11 mouse cellular contexts compared by ENCODE assay signal in the genomic region with DNA sequence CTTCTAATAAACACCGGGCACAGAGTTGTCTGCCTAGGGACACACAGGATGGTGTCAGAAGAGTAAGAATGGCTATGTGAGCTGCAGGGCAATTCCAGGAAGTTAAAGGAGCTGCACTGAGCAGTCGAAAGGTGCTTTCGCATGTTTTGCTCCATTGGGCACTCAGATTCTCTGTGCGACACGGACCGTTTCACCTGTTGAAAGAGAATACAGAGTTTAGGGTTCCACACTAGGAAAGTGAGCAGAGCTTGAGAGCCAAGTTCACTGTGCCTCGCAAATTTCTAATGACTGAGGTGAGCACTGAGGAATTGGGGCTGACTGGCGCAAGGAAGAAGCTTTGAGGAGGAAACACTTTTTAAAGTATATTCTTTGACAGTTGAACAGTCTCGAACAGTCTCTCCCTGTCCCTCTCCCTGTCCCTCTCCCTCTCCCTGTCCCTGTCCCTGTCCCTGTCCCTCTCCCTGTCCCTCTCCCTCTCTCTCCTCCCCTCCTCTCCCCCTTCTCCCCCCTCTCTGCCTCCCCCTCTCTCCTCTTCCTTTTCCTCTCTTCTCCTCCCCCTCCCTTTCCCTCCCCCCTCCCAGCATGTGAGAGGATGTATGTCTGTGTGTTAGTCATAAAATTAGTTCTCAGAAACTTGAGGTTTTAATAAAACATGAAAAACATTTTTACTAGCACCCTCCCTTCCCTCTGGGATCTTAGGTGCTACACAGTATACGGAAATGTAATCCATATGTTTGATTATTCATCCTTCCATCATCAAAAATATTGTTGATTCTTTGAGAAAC. TPM values are rescaled to one million over a fixed set of nuclear protein-coding genes. Genes with fewer than 3 reads are reported as not detected.
DNase-seq lines count a peak whose midpoint lies in the region; ATAC-seq and TF ChIP-seq lines count a peak whose summit lies in the region.
"Had no signal": no experiment of that assay in that cellular context is flagged by ENCODE, and none has a peak within 500 bp of the region (broad histone marks: within the 10 kb centered on the region; RNA-seq: fewer than 3 reads in every experiment).

No protein-coding gene starts in this region.

- no peaks in the 10 kb centered on the region; the same call in 1 of the 2 replicates for H3K9me3 ChIP-seq in kidney, embryonic 14.5 days (ENCODE audit: control insufficient read depth, low read length)
- peaks cover 1% of the 10 kb centered on the region for H3K9me3 ChIP-seq in embryonic facial prominence, embryonic 13.5 days
- H3K9me3 ChIP-seq: hindbrain, embryonic 15.5 days; neural tube, embryonic 12.5 days had no signal

- H3K4me1 ChIP-seq in kidney, embryonic 14.5 days (ENCODE audit: control insufficient read depth, insufficient read depth, low read length): peaks cover 24% of the 10 kb centered on the region; the same call in 1 of the 2 replicates
- peaks cover 35% of the 10 kb centered on the region for H3K4me1 ChIP-seq in embryonic facial prominence, embryonic 13.5 days

- 0 out of 2 replicates have a peak overlapping the region, but pooled peaks have one; percentile 4 for H3K4me2 ChIP-seq in kidney, embryonic 14.5 days (replicated peaks; ENCODE audit: low read depth, low read length)
- peak overlapping the region; percentile 47; the same call in 1 of the 2 replicates for H3K4me2 ChIP-seq in embryonic facial prominence, embryonic 13.5 days
- H3K4me2 ChIP-seq in myocyte (ENCODE audit: low read depth): peak overlapping the region; percentile 90

- TF ChIP-seq POLR2A in myocyte (IDR thresholded peaks at IDR 0.05; ENCODE audit: insufficient read length, low read depth): no peak

- H3K27ac ChIP-seq in kidney, embryonic 14.5 days (ENCODE audit: low read depth, low read length): peak overlapping the region; percentile 59
- H3K27ac ChIP-seq in embryonic facial prominence, embryonic 13.5 days: peak overlapping the region; percentile 34
- H3K27ac ChIP-seq: hindbrain, embryonic 15.5 days; neural tube, embryonic 12.5 days had no signal

- no peaks in the 10 kb centered on the region for H3K79me2 ChIP-seq in myocyte (ENCODE audit: control insufficient read depth, insufficient read depth)

- no peak overlapping the region for H3K4me3 ChIP-seq in kidney, embryonic 14.5 days (ENCODE audit: low read length)
- no peak overlapping the region for H3K4me3 ChIP-seq in embryonic facial prominence, embryonic 13.5 days
- no peak overlapping the region for H3K4me3 ChIP-seq in myocyte
- H3K4me3 ChIP-seq: hindbrain, embryonic 15.5 days; neural tube, embryonic 12.5 days had no signal

- 32% methylated on average over 10 of the region's 10 CpGs for WGBS in kidney, embryonic 14.5 days
- 46% methylated on average over 10 of the region's 10 CpGs for WGBS in embryonic facial prominence, embryonic 13.5 days

- no peak overlapping the region for H3K9ac ChIP-seq in kidney, embryonic 14.5 days (ENCODE audit: low read depth, low read length)
- no peak overlapping the region for H3K9ac ChIP-seq in embryonic facial prominence, embryonic 13.5 days
- H3K9ac ChIP-seq: neural tube, embryonic 12.5 days had no signal

- no peaks in the 10 kb centered on the region for H3K27me3 ChIP-seq in kidney, embryonic 14.5 days (ENCODE audit: control insufficient read depth, insufficient read depth, low read length)
- H3K27me3 ChIP-seq in embryonic facial prominence, embryonic 13.5 days: no peaks in the 10 kb centered on the region
- H3K27me3 ChIP-seq in myocyte (ENCODE audit: control insufficient read depth, insufficient read depth, insufficient read length): no peaks in the 10 kb centered on the region
- H3K27me3 ChIP-seq: hindbrain, embryonic 15.5 days; neural tube, embryonic 12.5 days had no signal

- H3ac ChIP-seq in myocyte (ENCODE audit: control insufficient read depth, insufficient read length): no peak overlapping the region

- DNase-seq in kidney, postnatal 25 days: no peak
- peak; percentile 54 for DNase-seq in CD4-positive, CD25-positive, alpha-beta regulatory T cell, adult 2 months (ENCODE audit: low read depth, low spot score)
- no peak for DNase-seq in urinary bladder, postnatal 10 days (ENCODE audit: low spot score)
- DNase-seq in retina, postnatal 1 day: no peak
- no peak for DNase-seq in cerebellum, postnatal 14 days
- DNase-seq: lung, postnatal 36 days had no signal

- ATAC-seq in kidney, embryonic 14.5 days (ENCODE audit: low FRiP score, low TSS enrichment): peak; percentile 66
- no peak for ATAC-seq in embryonic facial prominence, embryonic 13.5 days (ENCODE audit: insufficient number of reproducible peaks, insufficient read depth, low FRiP score, low TSS enrichment, low read depth)

- no peaks in the 10 kb centered on the region for H3K36me3 ChIP-seq in kidney, embryonic 14.5 days (ENCODE audit: control insufficient read depth, insufficient read depth, low read length)
- no peaks in the 10 kb centered on the region for H3K36me3 ChIP-seq in embryonic facial prominence, embryonic 13.5 days
- H3K36me3 ChIP-seq in myocyte (ENCODE audit: control insufficient read depth, insufficient read depth): no peaks in the 10 kb centered on the region
- H3K36me3 ChIP-seq: hindbrain, embryonic 15.5 days; neural tube, embryonic 12.5 days had no signal

TF ChIP-seq in myocyte, 11 proteins besides CTCF, POLR2A, EP300 and RAD21:
- TF ChIP-seq MAX (IDR thresholded peaks at IDR 0.05; ENCODE audit: low read depth): no peak
TF ChIP-seq in myocyte: peak in this region for 0.

RNA-seq across cellular contexts. Expression of a gene that starts 55.1 kb away (rescaled TPM):
- polyA plus RNA-seq in kidney, embryonic 14.5 days (2014; fragmentation: Nextera tagmentation; extraction: Ambion mirVana): 24.0 and 30.2 TPM in 2 replicates
- 56.3 and 61.2 TPM in 2 replicates for polyA plus RNA-seq in embryonic facial prominence, embryonic 13.5 days (2015; fragmentation: Nextera tagmentation; extraction: Ambion mirVana)
- 51.3 TPM for polyA plus RNA-seq in myocyte (2012; fragmentation: generic; extraction: Trizol)

Comparison
In these comparisons a context has a peak if more than half of its experiments do, and no peak if none do; other contexts are left out.
1. H3K4me2 ChIP-seq: peak in every context shown above with its lines; median percentile 90 in myocyte; 47 in embryonic facial prominence, embryonic 13.5 days; 4 in kidney, embryonic 14.5 days.